Mouse (Mus musculus): Measurements from ENCODE around the gene Serpine1.

DNA sequence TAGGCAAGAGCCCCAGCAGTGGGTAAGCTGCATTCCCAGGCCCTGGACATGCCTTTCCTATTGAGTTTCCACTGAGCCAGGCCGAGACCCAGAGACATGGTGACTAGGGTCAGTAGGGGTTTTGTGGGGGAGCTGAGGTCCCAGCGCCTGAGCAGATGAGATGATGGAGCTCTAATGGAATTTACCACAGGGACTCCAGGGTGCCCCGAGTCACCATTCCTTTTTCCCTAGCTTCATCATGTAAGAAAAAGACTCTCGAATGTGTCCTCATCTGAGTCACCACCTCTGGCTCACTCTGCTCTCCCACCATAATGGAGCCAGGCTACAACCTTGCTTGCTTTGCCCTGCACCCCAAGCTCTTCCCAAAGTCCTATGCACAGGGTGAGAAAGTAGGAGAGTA is 11.0 kb upstream of the Serpine1 start:
- TF ChIP-seq CTCF (IDR thresholded peaks at IDR 0.05; ENCODE audit: extremely low read depth, insufficient read depth, insufficient read length, insufficient replicate concordance) (no peak), POLR2A (IDR thresholded peaks at IDR 0.05; ENCODE audit: low read depth, low read length) (no peak)
